Comparison of ENCODE assay signal across 19 mouse cellular contexts in the genomic region with DNA sequence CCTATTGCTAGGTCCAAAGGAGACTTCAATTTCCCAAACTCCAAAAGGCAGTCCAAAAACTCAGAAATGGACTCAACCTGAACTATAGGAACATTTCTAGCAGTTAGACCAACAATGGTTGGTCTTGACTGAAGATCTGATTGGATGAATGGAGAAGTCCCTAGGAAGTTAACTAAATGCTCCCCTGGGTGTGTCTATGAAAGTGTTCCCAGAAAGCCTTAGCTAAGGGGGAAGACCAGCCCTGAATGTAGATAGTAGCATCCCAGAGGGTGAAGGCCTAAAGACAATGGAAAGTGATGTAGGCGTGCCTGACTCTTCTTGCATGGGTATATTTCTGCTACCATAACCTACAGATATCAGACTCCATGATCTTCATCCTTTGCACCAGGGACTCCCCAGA. TPM values are rescaled to one million over a fixed set of nuclear protein-coding genes. Genes with fewer than 3 reads are reported as not detected.
A peak's percentile ranks its signal among the peaks of the same experiment; 100 is the strongest.
DNase-seq lines count a peak whose midpoint lies in the region; TF ChIP-seq lines count a peak whose summit lies in the region.
"Had no signal": no experiment of that assay in that cellular context is flagged by ENCODE, and none has a peak within 500 bp of the region (broad histone marks: within the 10 kb centered on the region; RNA-seq: fewer than 3 reads in every experiment).

No protein-coding gene starts in this region.

- no peak overlapping the region for H3K9ac ChIP-seq in ES-E14 (ENCODE audit: insufficient read depth, low read depth, low read length, poor library complexity, severe bottlenecking)
- H3K9ac ChIP-seq: embryonic facial prominence, embryonic 12.5 days; forebrain, embryonic 13.5 days; forebrain, embryonic 15.5 days; forebrain, postnatal 0 days had no signal

- H3K36me3 ChIP-seq in E14TG2a.4 (ENCODE audit: insufficient read depth, low read length) (no peaks in the 10 kb centered on the region), ES-E14 (ENCODE audit: control insufficient read depth, insufficient read depth, low read length, poor library complexity, severe bottlenecking) (no peaks in the 10 kb centered on the region)
- H3K36me3 ChIP-seq: embryonic facial prominence, embryonic 10.5 days; embryonic facial prominence, embryonic 12.5 days; forebrain, embryonic 15.5 days had no signal

- H3K4me3 ChIP-seq in E14TG2a.4 (replicated peaks; ENCODE audit: low read length), result peak overlapping the region; percentile 27; the same call in 1 of the 2 replicates
- no peak overlapping the region; a peak in 1 of 4 replicates for H3K4me3 ChIP-seq in ES-E14 (ENCODE audit: insufficient read depth in 1 of 2, low read depth in 1 of 2, low read length in 2 of 2, poor library complexity in 1 of 2, severe bottlenecking in 1 of 2)
- H3K4me3 ChIP-seq: embryonic facial prominence, embryonic 10.5 days; embryonic facial prominence, embryonic 12.5 days; forebrain, embryonic 13.5 days; forebrain, embryonic 15.5 days had no signal

- H3K4me1 ChIP-seq in E14TG2a.4 (replicated peaks; ENCODE audit: low read depth, low read length), result peaks cover 65% of the 10 kb centered on the region
- H3K4me1 ChIP-seq in ES-E14 (ENCODE audit: control insufficient read depth in 2 of 2, insufficient read depth in 2 of 2, low read length in 2 of 2, poor library complexity in 1 of 2), result peaks cover 5 to 13% of the 10 kb centered on the region in 2 experiments; a peak in 2 of 4 replicates
- H3K4me1 ChIP-seq: forebrain, embryonic 13.5 days; forebrain, embryonic 15.5 days had no signal

- no peak for DNase-seq in ES-E14 (ENCODE audit: low read depth, low spot score)
- peak; percentile 61 for DNase-seq in ZHBTc4 (ENCODE audit: low read depth, low spot score)
- no peak for DNase-seq in kidney, adult 9 months
- DNase-seq in c-Kit-positive CD71-positive TER-119-positive erythroid progenitor cells, embryonic 14.5 days (ENCODE audit: low spot score), result no peak
- DNase-seq: adrenal gland, adult 8-10 months; adrenal gland, postnatal 14 days; adrenal gland, postnatal 36 days; cerebellum, adult 11 months; cerebellum, adult 18-20 months; cerebellum, adult 8-10 months; cerebellum, adult 9-11 months; cerebellum, postnatal 14 days; cerebellum, postnatal 36 days; forebrain, postnatal 0 days had no signal

- in situ Hi-C loops in ES-E14 (cut with MboI; ENCODE audit: low sequenced_read_pairs in 2 of 2, unreplicated experiment in 2 of 2), result no loop called here

- no peaks in the 10 kb centered on the region for H3K9me3 ChIP-seq in E14TG2a.4 (ENCODE audit: low read length)
- H3K9me3 ChIP-seq in ES-E14 (ENCODE audit: control insufficient read depth, insufficient read depth, low read depth, low read length), result no peaks in the 10 kb centered on the region
- H3K9me3 ChIP-seq: embryonic facial prominence, embryonic 10.5 days; embryonic facial prominence, embryonic 12.5 days; forebrain, embryonic 13.5 days; forebrain, embryonic 15.5 days had no signal

- H3K27me3 ChIP-seq in E14TG2a.4 (ENCODE audit: insufficient read depth, low read length), result no peaks in the 10 kb centered on the region
- H3K27me3 ChIP-seq: embryonic facial prominence, embryonic 12.5 days; forebrain, embryonic 13.5 days; forebrain, embryonic 15.5 days had no signal

- peak overlapping the region; percentile 41; the same call in 1 of the 2 replicates for H3K27ac ChIP-seq in ES-E14 (ENCODE audit: insufficient read depth, low read depth, low read length, poor library complexity, severe bottlenecking)
- H3K27ac ChIP-seq: embryonic facial prominence, embryonic 10.5 days; embryonic facial prominence, embryonic 12.5 days; forebrain, embryonic 13.5 days; forebrain, embryonic 15.5 days had no signal

- TF ChIP-seq CTCF in E14TG2a.4 (conservative IDR thresholded peaks at IDR 0.05; ENCODE audit: low read length), result no peak

TF ChIP-seq in ES-E14, 5 proteins besides CTCF, POLR2A, EP300 and RAD21:
- TF ChIP-seq MAFK (IDR thresholded peaks at IDR 0.05; ENCODE audit: insufficient read depth, low read depth, low read length), result no peak
- TF ChIP-seq HCFC1 (IDR thresholded peaks at IDR 0.05; ENCODE audit: borderline replicate concordance, insufficient read depth, low read length), result no peak
- no peak for TF ChIP-seq ZC3H11A (IDR thresholded peaks at IDR 0.05; ENCODE audit: borderline replicate concordance, low read depth, low read length)
- no peak for TF ChIP-seq CHD2 (IDR thresholded peaks at IDR 0.05; ENCODE audit: low read depth, low read length)
- TF ChIP-seq ZNF384 (IDR thresholded peaks at IDR 0.05; ENCODE audit: low read depth, low read length), result no peak
TF ChIP-seq in ES-E14: peak in this region for 0.

RNA-seq across cellular contexts. Expression of a gene that starts 17.5 kb away (rescaled TPM):
- 77.2 and 135 TPM in 2 replicates for total RNA-seq in ES-E14 (2012; rRNA removed)
